Mouse (Mus musculus): ENCODE results near the gene Map3k3. TPM values are rescaled to one million over a fixed set of nuclear protein-coding genes. Genes with fewer than 3 reads are reported as not detected.

The Map3k3 gene
- polyA plus RNA-seq, 1 experiment from 2014 or later: 4.7 TPM

DNA sequence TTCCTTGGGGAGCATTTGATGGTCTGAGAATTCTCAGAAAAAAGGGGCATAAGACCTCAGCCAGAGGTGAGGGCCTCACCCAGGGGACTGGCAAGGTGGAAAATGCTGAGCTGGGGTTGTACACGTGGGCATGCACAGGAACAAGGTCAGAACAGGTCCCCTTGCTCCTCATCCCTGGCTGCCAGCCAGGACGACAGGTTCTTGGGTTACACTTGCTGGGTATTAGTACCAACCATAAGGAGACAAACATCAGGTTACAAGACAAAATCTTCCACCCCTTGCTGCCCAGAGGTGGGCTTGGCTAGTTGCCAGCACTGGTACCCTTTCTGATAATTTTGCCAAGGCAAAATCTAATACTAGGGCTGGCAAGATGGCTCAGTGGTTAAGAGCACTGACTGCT is 77.8 kb downstream of the Map3k3 start:
- H3K4me3 ChIP-seq (ENCODE audit: low read depth, low read length): no peak overlapping the region
- H3K4me2 ChIP-seq (ENCODE audit: low read depth, low read length): no peak overlapping the region
- peaks cover 15% of the 10 kb centered on the region for H3K4me1 ChIP-seq (ENCODE audit: insufficient read depth)
- no peaks in the 10 kb centered on the region for H3K27me3 ChIP-seq (ENCODE audit: insufficient read depth, low read length)
- peaks cover 5% of the 10 kb centered on the region for H3K36me3 ChIP-seq (replicated peaks; ENCODE audit: insufficient read depth, low read length)
- DNase-seq (no peak), ATAC-seq (no peak)
- TF ChIP-seq EP300 (IDR thresholded peaks at IDR 0.05; ENCODE audit: low read depth) (no peak), CTCF (IDR thresholded peaks at IDR 0.05; ENCODE audit: low read depth) (no peak)
- H3K9me3 ChIP-seq (ENCODE audit: low read length): no peaks in the 10 kb centered on the region
- no peak overlapping the region for H3K9ac ChIP-seq (replicated peaks)
- 80% methylated on average over 2 of the region's 2 CpGs for WGBS (ENCODE audit: insufficient replicate concordance)
- no peak overlapping the region for H3K27ac ChIP-seq (ENCODE audit: low read depth)

- ATAC-seq (no peak), DNase-seq (no peak)
- Histone ChIP-seq H3K9me3 (ENCODE audit: low read length) (no peaks in the 10 kb centered on the region), H3K36me3 (replicated peaks; ENCODE audit: insufficient read depth, low read length) (peaks cover 3% of the 10 kb centered on the region), H3K4me2 (ENCODE audit: low read depth, low read length) (peak overlapping the region; percentile 26; the same call in 1 of the 2 replicates), H3K27me3 (ENCODE audit: insufficient read depth, low read length) (no peaks in the 10 kb centered on the region), H3K27ac (ENCODE audit: low read depth) (peak overlapping the region; percentile 64), H3K4me1 (ENCODE audit: insufficient read depth) (peaks cover 15% of the 10 kb centered on the region), H3K4me3 (ENCODE audit: low read depth, low read length) (no peak overlapping the region), H3K9ac (replicated peaks) (no peak overlapping the region)
- WGBS (ENCODE audit: insufficient replicate concordance): 58% methylated on average over 4 of the region's 4 CpGs
- no peak for TF ChIP-seq CTCF (IDR thresholded peaks at IDR 0.05; ENCODE audit: low read depth)
- TF ChIP-seq EP300 (IDR thresholded peaks at IDR 0.05; ENCODE audit: low read depth): no peak; the same call in 1 of the 2 replicates
Observed at GRCm38 (mm10) chr11:106163546-106163945, 79.1 kb downstream of the Map3k3 start.

- 76% methylated on average over 16 of the region's 16 CpGs for WGBS (ENCODE audit: insufficient replicate concordance)
- Histone ChIP-seq H3K27me3 (ENCODE audit: insufficient read depth, low read length) (no peaks in the 10 kb centered on the region), H3K27ac (ENCODE audit: low read depth) (peak overlapping the region; percentile 64), H3K9ac (replicated peaks) (no peak overlapping the region), H3K4me1 (ENCODE audit: insufficient read depth) (peaks cover 13% of the 10 kb centered on the region), H3K4me3 (ENCODE audit: low read depth, low read length) (no peak overlapping the region), H3K36me3 (replicated peaks; ENCODE audit: insufficient read depth, low read length) (peaks cover 3% of the 10 kb centered on the region), H3K9me3 (ENCODE audit: low read length) (no peaks in the 10 kb centered on the region), H3K4me2 (ENCODE audit: low read depth, low read length) (peak overlapping the region; percentile 26; the same call in 1 of the 2 replicates)
- DNase-seq (no peak), ATAC-seq (no peak)
- TF ChIP-seq CTCF (IDR thresholded peaks at IDR 0.05; ENCODE audit: low read depth) (no peak), EP300 (IDR thresholded peaks at IDR 0.05; ENCODE audit: low read depth) (no peak)
Observed at GRCm38 (mm10) chr11:106164601-106165180, 80.3 kb downstream of the Map3k3 start.

DNA sequence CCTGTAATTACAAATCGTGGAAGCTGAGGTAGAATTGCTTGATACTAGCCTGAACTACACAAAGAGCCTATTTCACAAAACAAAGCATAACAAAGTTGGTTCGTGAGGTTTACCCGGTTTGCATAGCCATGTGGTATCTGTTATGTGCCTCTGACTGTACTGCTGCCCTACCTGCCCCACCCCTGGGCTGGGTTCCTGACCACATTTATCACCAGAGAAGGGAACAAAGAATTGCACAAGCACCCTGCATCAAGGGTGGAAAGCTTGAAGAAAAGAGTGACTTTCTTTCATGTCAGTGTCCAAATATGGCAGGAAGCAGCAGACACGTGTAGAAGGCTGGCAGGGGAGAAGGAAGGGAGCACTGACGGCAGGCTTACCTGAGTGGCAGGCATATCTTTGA is 83.0 kb downstream of the Map3k3 start:
- H3K27ac ChIP-seq (ENCODE audit: low read depth): peak overlapping the region; percentile 57; the same call in 1 of the 2 replicates
- ATAC-seq (no peak), DNase-seq (no peak)
- WGBS (ENCODE audit: insufficient replicate concordance): 60% methylated on average over 5 of the region's 5 CpGs
- no peak overlapping the region for H3K9ac ChIP-seq (replicated peaks)
- peaks cover 3% of the 10 kb centered on the region for H3K36me3 ChIP-seq (replicated peaks; ENCODE audit: insufficient read depth, low read length)
- no peak overlapping the region for H3K4me2 ChIP-seq (ENCODE audit: low read depth, low read length)
- H3K27me3 ChIP-seq (ENCODE audit: insufficient read depth, low read length): no peaks in the 10 kb centered on the region
- no peaks in the 10 kb centered on the region for H3K9me3 ChIP-seq (ENCODE audit: low read length)
- 0 out of 2 replicates have a peak, but pooled peaks cover 2% of the 10 kb centered on the region for H3K4me1 ChIP-seq (ENCODE audit: insufficient read depth)
- no peak overlapping the region for H3K4me3 ChIP-seq (ENCODE audit: low read depth, low read length)
- TF ChIP-seq EP300 (IDR thresholded peaks at IDR 0.05; ENCODE audit: low read depth) (no peak), CTCF (IDR thresholded peaks at IDR 0.05; ENCODE audit: low read depth) (no peak)

- ATAC-seq (peak; percentile 56; the same call in 1 of the 2 replicates), DNase-seq (no peak)
- TF ChIP-seq EP300 (IDR thresholded peaks at IDR 0.05; ENCODE audit: low read depth) (no peak), CTCF (IDR thresholded peaks at IDR 0.05; ENCODE audit: low read depth) (peak; percentile 74)
- 81% methylated on average over 7 of the region's 7 CpGs for WGBS (ENCODE audit: insufficient replicate concordance)
- H3K4me3 ChIP-seq (ENCODE audit: low read depth, low read length): no peak overlapping the region
- H3K27me3 ChIP-seq (ENCODE audit: insufficient read depth, low read length): no peaks in the 10 kb centered on the region
- H3K4me2 ChIP-seq (ENCODE audit: low read depth, low read length): no peak overlapping the region
- peaks cover 15% of the 10 kb centered on the region; the same call in 1 of the 2 replicates for H3K4me1 ChIP-seq (ENCODE audit: insufficient read depth)
- H3K9ac ChIP-seq (replicated peaks): no peak overlapping the region
- no peaks in the 10 kb centered on the region for H3K9me3 ChIP-seq (ENCODE audit: low read length)
- H3K27ac ChIP-seq (ENCODE audit: low read depth): no peak overlapping the region
- no peaks in the 10 kb centered on the region; the same call in 1 of the 2 replicates for H3K36me3 ChIP-seq (replicated peaks; ENCODE audit: insufficient read depth, low read length)
Observed at GRCm38 (mm10) chr11:106170807-106171206, 86.4 kb downstream of the Map3k3 start.

DNA sequence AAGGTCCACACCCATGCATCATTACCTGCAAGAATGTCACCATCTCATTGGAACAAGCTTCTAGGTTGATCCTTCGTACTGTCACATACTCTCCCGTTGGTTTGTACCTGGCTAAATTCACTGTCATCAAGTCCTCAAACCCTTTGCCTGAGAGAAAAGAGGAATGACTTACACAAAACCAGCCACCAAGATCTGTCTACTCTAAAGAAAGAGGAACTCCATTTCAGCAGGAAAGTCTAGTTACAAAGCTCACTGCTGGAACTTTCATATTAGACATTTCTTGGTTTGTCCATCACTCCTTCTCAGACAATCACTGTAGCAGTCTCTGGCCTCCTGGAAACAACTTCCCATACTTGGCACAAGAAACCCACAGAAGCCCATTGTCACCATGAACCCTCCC is 88.8 kb downstream of the Map3k3 start:
- ATAC-seq: no peak
- H3K9me3 ChIP-seq (ENCODE audit: low read length): no peaks in the 10 kb centered on the region
- WGBS (ENCODE audit: insufficient replicate concordance): 73% methylated on average over 2 of the region's 2 CpGs
- no peak overlapping the region for H3K4me2 ChIP-seq (ENCODE audit: low read depth, low read length)
- H3K36me3 ChIP-seq (replicated peaks; ENCODE audit: insufficient read depth, low read length): no peaks in the 10 kb centered on the region
- no peak overlapping the region for H3K9ac ChIP-seq (replicated peaks)
- H3K4me3 ChIP-seq (ENCODE audit: low read depth, low read length): no peak overlapping the region
- no peak for TF ChIP-seq CTCF (IDR thresholded peaks at IDR 0.05; ENCODE audit: low read depth)
- TF ChIP-seq EP300 (IDR thresholded peaks at IDR 0.05; ENCODE audit: low read depth): no peak
- peaks cover 14% of the 10 kb centered on the region for H3K4me1 ChIP-seq (ENCODE audit: insufficient read depth)
- DNase-seq: no peak
- H3K27me3 ChIP-seq (ENCODE audit: insufficient read depth, low read length): no peaks in the 10 kb centered on the region
- no peak overlapping the region; the same call in 1 of the 2 replicates for H3K27ac ChIP-seq (ENCODE audit: low read depth)
